Mouse (Mus musculus) brain, embryonic 14.5 days (tissue): ENCODE results near the gene Sorcs2.

Experiments used
- CTCF ChIP-seq: fragments of 200-500 bp; IDR thresholded peaks from 2 replicates; pipeline ENCODE4 v1.5.1; 2012; ENCODE audit warnings: inconsistent platforms, mild to moderate bottlenecking, moderate library complexity, borderline replicate concordance; ENCODE audit not compliant: insufficient read depth, insufficient read length; ENCODE audit errors: extremely low read depth
- POLR2A ChIP-seq: fragments of 200-500 bp; IDR thresholded peaks from 2 replicates; pipeline ENCODE4 v1.6.1; 2012; ENCODE audit warnings: mild to moderate bottlenecking, inconsistent platforms, borderline replicate concordance; ENCODE audit not compliant: poor library complexity, insufficient read depth, insufficient read length, severe bottlenecking; ENCODE audit errors: extremely low read depth

- TF ChIP-seq CTCF, result no peak
- TF ChIP-seq POLR2A, result no peak
These were observed 140.9 kb downstream of the Sorcs2 start for GRCm38 (mm10) chr5:36257008-36257407.
